Mouse (Mus musculus): ENCODE measurements around the gene BC035947. TPM values are rescaled to one million over a fixed set of nuclear protein-coding genes. Genes with fewer than 3 reads are reported as not detected.
"Not testable (repeated sequence)": the region's sequence is repeated elsewhere in the genome, so short reads cannot be mapped to it uniquely, and the experiment has no call there.

Gene BC035947
- polyA plus RNA-seq, 1 experiment from 2014 or later, result not detected

GRCm38 (mm10) chr1:78530500-78531215 lies 18.7 kb upstream of the BC035947 start:
- Histone ChIP-seq H3K9me3 (replicated peaks) (no peaks in the 10 kb centered on the region), H3K36me3 (no peaks in the 10 kb centered on the region), H3K4me1 (peaks cover 7% of the 10 kb centered on the region), H3K4me3 (no peak overlapping the region), H3K4me2 (no peak overlapping the region), H3K9ac (no peak overlapping the region), H3K27me3 (replicated peaks) (no peaks in the 10 kb centered on the region; the same call in 1 of the 2 replicates), H3K27ac (no peak overlapping the region)
- WGBS (ENCODE audit: insufficient replicate concordance), result 63% methylated on average over 7 of the region's 7 CpGs
- ATAC-seq, result no peak

GRCm38 (mm10) chr1:78529011-78529410 lies 17.1 kb upstream of the BC035947 start:
- Histone ChIP-seq H3K4me3 (no peak overlapping the region), H3K9ac (no peak overlapping the region), H3K36me3 (no peaks in the 10 kb centered on the region), H3K4me1 (no peaks in the 10 kb centered on the region), H3K4me2 (no peak overlapping the region), H3K27me3 (replicated peaks) (no peaks in the 10 kb centered on the region; the same call in 1 of the 2 replicates), H3K27ac (no peak overlapping the region), H3K9me3 (replicated peaks) (no peaks in the 10 kb centered on the region)
- 74% methylated on average over 8 of the region's 8 CpGs for WGBS (ENCODE audit: insufficient replicate concordance)
- ATAC-seq, result no peak

- no peaks in the 10 kb centered on the region for H3K36me3 ChIP-seq
- no peak overlapping the region for H3K9ac ChIP-seq
- ATAC-seq, result no peak
- H3K27me3 ChIP-seq (replicated peaks), result no peaks in the 10 kb centered on the region; the same call in 1 of the 2 replicates
- H3K4me2 ChIP-seq, result no peak overlapping the region
- 77% methylated on average over 3 of the region's 3 CpGs for WGBS (ENCODE audit: insufficient replicate concordance)
- H3K27ac ChIP-seq, result no peak overlapping the region
- no peaks in the 10 kb centered on the region for H3K4me1 ChIP-seq
- H3K4me3 ChIP-seq, result no peak overlapping the region
- no peaks in the 10 kb centered on the region for H3K9me3 ChIP-seq (replicated peaks)
Observed at GRCm38 (mm10) chr1:78528356-78528755, 16.4 kb upstream of the BC035947 start.

- Histone ChIP-seq H3K4me1 (no peaks in the 10 kb centered on the region), H3K9me3 (replicated peaks) (no peaks in the 10 kb centered on the region), H3K27me3 (replicated peaks) (no peaks in the 10 kb centered on the region; the same call in 1 of the 2 replicates), H3K27ac (no peak overlapping the region), H3K9ac (no peak overlapping the region), H3K4me2 (no peak overlapping the region), H3K4me3 (no peak overlapping the region), H3K36me3 (no peaks in the 10 kb centered on the region)
- no peak for ATAC-seq
- 44% methylated on average over 23 of the region's 23 CpGs for WGBS (ENCODE audit: insufficient replicate concordance)
Observed at GRCm38 (mm10) chr1:78525189-78525886, 13.4 kb upstream of the BC035947 start.

GRCm38 (mm10) chr1:78518907-78519306 lies 6.9 kb upstream of the BC035947 start:
- H3K4me3 ChIP-seq, result no peak overlapping the region
- no peaks in the 10 kb centered on the region for H3K4me1 ChIP-seq
- H3K4me2 ChIP-seq, result no peak overlapping the region
- no peak overlapping the region for H3K9ac ChIP-seq
- H3K27me3 ChIP-seq (replicated peaks), result 0 out of 2 replicates have a peak, but pooled peaks cover 3% of the 10 kb centered on the region
- no peaks in the 10 kb centered on the region for H3K36me3 ChIP-seq
- H3K27ac ChIP-seq, result no peak overlapping the region
- ATAC-seq, result no peak
- no peaks in the 10 kb centered on the region for H3K9me3 ChIP-seq (replicated peaks)
- 74% methylated on average over 7 of the region's 7 CpGs for WGBS (ENCODE audit: insufficient replicate concordance)

GRCm38 (mm10) chr1:78512756-78513155 lies 798 bp upstream of the BC035947 start:
- Histone ChIP-seq H3K4me2 (no peak overlapping the region), H3K9ac (no peak overlapping the region), H3K4me3 (no peak overlapping the region), H3K27ac (no peak overlapping the region), H3K36me3 (no peaks in the 10 kb centered on the region), H3K4me1 (no peaks in the 10 kb centered on the region), H3K27me3 (replicated peaks) (peaks cover 45% of the 10 kb centered on the region), H3K9me3 (replicated peaks) (no peaks in the 10 kb centered on the region)
- no peak for ATAC-seq
- WGBS (ENCODE audit: insufficient replicate concordance), result 64% methylated on average over 8 of the region's 8 CpGs

GRCm38 (mm10) chr1:78510862-78511261 lies 1.1 kb downstream of the BC035947 start, which contains the start of gene Mogat1:
Gene Mogat1 (plus strand): TSS chr1:78510991.
- Histone ChIP-seq H3K4me3 (no peak within 1 kb of the TSS), H3K4me1 (no peaks in the 10 kb centered on the region), H3K36me3 (no peaks in the 10 kb centered on the region), H3K27ac (no peak within 1 kb of the TSS), H3K27me3 (replicated peaks) (peaks cover 45% of the 10 kb centered on the region), H3K9ac (no peak within 1 kb of the TSS), H3K9me3 (replicated peaks) (no peaks in the 10 kb centered on the region), H3K4me2 (peak within 1 kb of the TSS; percentile 33)
- WGBS (ENCODE audit: insufficient replicate concordance), result 46% methylated on average over 5 of the region's 5 CpGs
- ATAC-seq, result no peak

GRCm38 (mm10) chr1:78507137-78507536 lies 4.8 kb downstream of the BC035947 start:
- H3K9me3 ChIP-seq (replicated peaks), result no peaks in the 10 kb centered on the region; the same call in 1 of the 2 replicates

GRCm38 (mm10) chr1:78502527-78502926 lies 9.4 kb downstream of the BC035947 start:
- no peak for ATAC-seq
- H3K27me3 ChIP-seq (replicated peaks), result no peaks in the 10 kb centered on the region

More at GRCm38 (mm10) chr1:78507137-78507536, 4.8 kb downstream of the BC035947 start:
- Histone ChIP-seq H3K4me1 (no peaks in the 10 kb centered on the region), H3K27me3 (replicated peaks) (peaks cover 33% of the 10 kb centered on the region), H3K4me2 (no peak overlapping the region), H3K4me3 (no peak overlapping the region), H3K27ac (no peak overlapping the region), H3K36me3 (no peaks in the 10 kb centered on the region), H3K9ac (no peak overlapping the region)
- ATAC-seq, result no peak
- 26% methylated on average over 1 of the region's 1 CpGs for WGBS (ENCODE audit: insufficient replicate concordance)

GRCm38 (mm10) chr1:78501856-78502255 lies 10.1 kb downstream of the BC035947 start:
- H3K9ac ChIP-seq; H3K27me3 ChIP-seq (replicated peaks); H3K36me3 ChIP-seq; ATAC-seq; H3K4me2 ChIP-seq; H3K27ac ChIP-seq; H3K4me3 ChIP-seq; H3K9me3 ChIP-seq (replicated peaks); H3K4me1 ChIP-seq: not testable (repeated sequence)
- WGBS (ENCODE audit: insufficient replicate concordance), result 77% methylated on average over 12 of the region's 12 CpGs

More at GRCm38 (mm10) chr1:78502527-78502926, 9.4 kb downstream of the BC035947 start:
- H3K27ac ChIP-seq, result no peak overlapping the region
- no peaks in the 10 kb centered on the region for H3K4me1 ChIP-seq
- H3K4me2 ChIP-seq, result no peak overlapping the region
- no peaks in the 10 kb centered on the region for H3K36me3 ChIP-seq
- H3K9ac ChIP-seq, result no peak overlapping the region
- H3K9me3 ChIP-seq (replicated peaks), result no peaks in the 10 kb centered on the region; the same call in none of the 2 replicates
- 79% methylated on average over 6 of the region's 6 CpGs for WGBS (ENCODE audit: insufficient replicate concordance)
- H3K4me3 ChIP-seq, result no peak overlapping the region

GRCm38 (mm10) chr1:78501036-78501435 lies 10.9 kb downstream of the BC035947 start:
- no peak for ATAC-seq
- Histone ChIP-seq H3K4me3 (no peak overlapping the region), H3K27ac (no peak overlapping the region), H3K4me1 (no peaks in the 10 kb centered on the region), H3K4me2 (no peak overlapping the region), H3K9ac (no peak overlapping the region), H3K27me3 (replicated peaks) (no peaks in the 10 kb centered on the region), H3K36me3 (no peaks in the 10 kb centered on the region), H3K9me3 (replicated peaks) (no peaks in the 10 kb centered on the region; the same call in none of the 2 replicates)
- WGBS (ENCODE audit: insufficient replicate concordance), result 81% methylated on average over 16 of the region's 16 CpGs

GRCm38 (mm10) chr1:78490143-78490542 lies 21.8 kb downstream of the BC035947 start:
- ATAC-seq, result no peak
- 50% methylated on average over 1 of the region's 1 CpGs for WGBS (ENCODE audit: insufficient replicate concordance)

More at GRCm38 (mm10) chr1:78490143-78490542, 21.8 kb downstream of the BC035947 start:
- no peak overlapping the region for H3K4me3 ChIP-seq
- peaks cover 36% of the 10 kb centered on the region for H3K4me1 ChIP-seq
- no peak overlapping the region for H3K27ac ChIP-seq
- peaks cover 11% of the 10 kb centered on the region for H3K36me3 ChIP-seq
- no peaks in the 10 kb centered on the region for H3K9me3 ChIP-seq (replicated peaks)
- H3K9ac ChIP-seq, result no peak overlapping the region
- no peak overlapping the region; the same call in 1 of the 2 replicates for H3K4me2 ChIP-seq
- H3K27me3 ChIP-seq (replicated peaks), result 0 out of 2 replicates have a peak, but pooled peaks cover 6% of the 10 kb centered on the region

Measured in liver, embryonic 12.5 days (tissue).